Mouse (Mus musculus): ENCODE measurements around the gene Tmem255b. TPM values are rescaled to one million over a fixed set of nuclear protein-coding genes. Genes with fewer than 3 reads are reported as not detected.

Tmem255b gene
- polyA plus RNA-seq, 1 experiment from 2014 or later = 0.57 TPM

DNA sequence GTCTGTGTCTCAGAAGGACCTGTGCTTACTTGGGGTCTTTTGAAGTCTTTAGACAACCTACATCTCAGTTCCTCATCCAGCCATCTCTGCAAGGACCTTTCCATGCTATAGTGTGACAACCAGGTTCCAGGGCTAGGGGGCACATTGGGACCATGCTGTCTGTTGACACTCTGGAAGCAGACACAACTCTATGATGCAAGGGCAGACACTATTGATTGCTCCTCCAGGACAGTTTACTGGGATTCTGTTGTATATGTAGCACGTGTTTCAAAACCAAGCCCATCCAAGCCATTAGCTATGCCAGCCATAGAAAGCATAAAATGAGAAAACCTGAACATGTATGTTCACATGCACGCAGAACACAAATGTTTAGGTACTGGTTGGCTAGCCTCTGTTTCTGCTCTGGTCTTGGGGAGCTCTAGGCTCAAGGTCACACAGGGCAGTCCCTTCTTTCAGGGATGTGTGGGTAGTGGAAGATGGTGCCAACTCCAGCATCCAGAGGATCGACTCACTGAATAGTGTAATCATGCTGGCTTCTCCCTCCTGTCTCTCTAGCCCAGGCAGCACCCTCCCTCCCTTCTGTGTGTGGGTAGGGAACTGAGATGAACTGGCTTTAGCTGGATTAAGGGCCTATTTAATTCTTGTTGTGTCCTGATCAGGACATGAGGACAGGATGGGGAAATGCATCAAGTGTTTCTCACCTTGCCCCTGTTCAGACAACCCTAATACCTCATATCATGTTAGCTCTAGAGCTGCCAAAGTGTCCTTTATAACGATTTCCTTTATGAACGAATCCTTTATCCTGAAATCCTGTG is 78.8 kb downstream of the Tmem255b start:
- Histone ChIP-seq H3K36me3 (ENCODE audit: insufficient read depth, low read length) (no peaks in the 10 kb centered on the region), H3K9me3 (ENCODE audit: low read length) (no peaks in the 10 kb centered on the region), H3K27me3 (replicated peaks; ENCODE audit: insufficient read depth, low read length) (no peaks in the 10 kb centered on the region), H3K4me1 (ENCODE audit: insufficient read depth, low read depth, low read length) (peaks cover 9% of the 10 kb centered on the region; the same call in 1 of the 2 replicates), H3K4me2 (replicated peaks; ENCODE audit: low read depth, low read length) (no peak overlapping the region), H3K9ac (replicated peaks; ENCODE audit: low read depth) (no peak overlapping the region), H3K4me3 (ENCODE audit: low read depth, low read length) (no peak overlapping the region), H3K27ac (ENCODE audit: low read length) (no peak overlapping the region)
- ATAC-seq (no peak), DNase-seq (ENCODE audit: low spot score) (no peak)
- TF ChIP-seq CTCF (IDR thresholded peaks at IDR 0.05) (no peak), EP300 (IDR thresholded peaks at IDR 0.05) (no peak)
- 76% methylated on average over 5 of the region's 5 CpGs for WGBS

DNA sequence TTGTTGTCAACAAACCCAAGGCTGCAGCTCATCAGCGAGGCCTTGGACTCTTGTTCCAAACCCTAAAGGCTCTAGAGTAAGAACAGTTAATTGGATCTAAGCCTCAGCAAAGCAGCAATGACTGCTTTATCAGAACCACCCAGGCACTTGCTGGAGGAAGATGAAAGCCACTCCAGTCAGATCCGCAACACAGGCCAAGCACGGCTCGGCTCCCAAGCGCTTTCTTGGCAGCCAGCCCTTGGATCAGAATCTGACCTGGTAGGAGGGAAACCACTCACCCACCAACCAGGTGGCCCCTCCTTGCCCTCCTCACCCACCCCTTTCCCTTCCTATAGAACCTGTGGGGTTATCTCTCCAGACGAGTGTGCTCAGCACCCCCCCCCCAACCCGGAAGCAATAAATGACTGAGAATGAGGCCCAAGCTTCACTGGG is 81.0 kb downstream of the Tmem255b start:
- Histone ChIP-seq H3K4me1 (ENCODE audit: insufficient read depth, low read depth, low read length) (peaks cover 9% of the 10 kb centered on the region; the same call in 1 of the 2 replicates), H3K27me3 (replicated peaks; ENCODE audit: insufficient read depth, low read length) (no peaks in the 10 kb centered on the region), H3K27ac (ENCODE audit: low read length) (peak overlapping the region; percentile 60), H3K9ac (replicated peaks; ENCODE audit: low read depth) (no peak overlapping the region), H3K9me3 (ENCODE audit: low read length) (no peaks in the 10 kb centered on the region), H3K4me3 (ENCODE audit: low read depth, low read length) (no peak overlapping the region), H3K36me3 (ENCODE audit: insufficient read depth, low read length) (no peaks in the 10 kb centered on the region), H3K4me2 (replicated peaks; ENCODE audit: low read depth, low read length) (no peak overlapping the region)
- DNase-seq (ENCODE audit: low spot score) = peak; percentile 52
- no peak for TF ChIP-seq EP300 (IDR thresholded peaks at IDR 0.05)
- no peak for TF ChIP-seq CTCF (IDR thresholded peaks at IDR 0.05)
- peak; percentile 54 for ATAC-seq
- 39% methylated on average over 7 of the region's 7 CpGs for WGBS

- H3K9me3 ChIP-seq (ENCODE audit: low read length) = no peaks in the 10 kb centered on the region
- WGBS = 40% methylated on average over 5 of the region's 5 CpGs
- TF ChIP-seq EP300 (IDR thresholded peaks at IDR 0.05) (peak; percentile 63), CTCF (IDR thresholded peaks at IDR 0.05) (peak; percentile 23)
- no peaks in the 10 kb centered on the region for H3K36me3 ChIP-seq (ENCODE audit: insufficient read depth, low read length)
- ATAC-seq = peak; percentile 65
- no peak for DNase-seq (ENCODE audit: low spot score)
- H3K9ac ChIP-seq (replicated peaks; ENCODE audit: low read depth) = no peak overlapping the region
- H3K27me3 ChIP-seq (replicated peaks; ENCODE audit: insufficient read depth, low read length) = no peaks in the 10 kb centered on the region
- no peak overlapping the region for H3K4me2 ChIP-seq (replicated peaks; ENCODE audit: low read depth, low read length)
- H3K27ac ChIP-seq (ENCODE audit: low read length) = peak overlapping the region; percentile 60
- peaks cover 9% of the 10 kb centered on the region; the same call in 1 of the 2 replicates for H3K4me1 ChIP-seq (ENCODE audit: insufficient read depth, low read depth, low read length)
- no peak overlapping the region for H3K4me3 ChIP-seq (ENCODE audit: low read depth, low read length)
Observed at GRCm38 (mm10) chr8:13516728-13517127, 81.7 kb downstream of the Tmem255b start.

DNA sequence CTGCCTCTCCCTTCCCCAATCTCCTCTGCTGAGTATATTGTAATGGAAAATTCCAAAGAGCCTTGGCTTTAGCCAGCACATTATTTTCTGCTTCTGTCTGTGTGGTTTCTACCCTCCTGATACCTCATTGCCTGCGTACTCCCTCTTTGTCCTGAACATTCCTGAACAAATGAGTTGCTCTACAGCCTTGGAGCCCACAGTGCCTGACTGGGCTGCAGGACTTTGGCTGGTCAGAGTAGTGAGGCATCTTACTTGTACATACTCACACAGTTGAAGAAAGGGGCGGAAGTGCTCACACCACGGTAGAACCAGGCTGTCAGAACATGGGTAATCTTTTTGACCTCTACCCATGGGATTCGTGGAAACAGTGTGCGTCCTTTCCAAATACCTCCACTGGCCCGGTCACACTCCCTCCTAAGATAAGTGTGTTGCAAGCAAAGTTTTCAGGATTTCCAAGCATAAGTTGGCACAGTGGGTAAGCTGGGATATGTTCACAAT is 82.3 kb downstream of the Tmem255b start:
- ATAC-seq = peak; percentile 65
- Histone ChIP-seq H3K4me3 (ENCODE audit: low read depth, low read length) (no peak overlapping the region), H3K9me3 (ENCODE audit: low read length) (no peaks in the 10 kb centered on the region), H3K36me3 (ENCODE audit: insufficient read depth, low read length) (no peaks in the 10 kb centered on the region), H3K4me2 (replicated peaks; ENCODE audit: low read depth, low read length) (no peak overlapping the region), H3K4me1 (ENCODE audit: insufficient read depth, low read depth, low read length) (peaks cover 9% of the 10 kb centered on the region; the same call in 1 of the 2 replicates), H3K9ac (replicated peaks; ENCODE audit: low read depth) (no peak overlapping the region), H3K27me3 (replicated peaks; ENCODE audit: insufficient read depth, low read length) (no peaks in the 10 kb centered on the region), H3K27ac (ENCODE audit: low read length) (peak overlapping the region; percentile 60)
- TF ChIP-seq CTCF (IDR thresholded peaks at IDR 0.05) (no peak), EP300 (IDR thresholded peaks at IDR 0.05) (no peak)
- WGBS = 58% methylated on average over 6 of the region's 6 CpGs
- DNase-seq (ENCODE audit: low spot score) = no peak

Other genes with a start within 250 kb of the Tmem255b start
- 2.0 and 2.5 TPM in 2 replicates for gene Grtp1, start 234.6 kb upstream of the Tmem255b start, polyA plus RNA-seq (2015; fragmentation: Nextera tagmentation; extraction: Ambion mirVana)
- 0.93 and 1.0 TPM in 2 replicates for gene Adprhl1, start 181.0 kb upstream of the Tmem255b start, polyA plus RNA-seq (2015; fragmentation: Nextera tagmentation; extraction: Ambion mirVana)
- gene Dcun1d2, start 147.1 kb upstream of the Tmem255b start, polyA plus RNA-seq (2015; fragmentation: Nextera tagmentation; extraction: Ambion mirVana) = 14.5 TPM in 2 replicates
- gene Tmco3, start 147.0 kb upstream of the Tmem255b start, polyA plus RNA-seq (2015; fragmentation: Nextera tagmentation; extraction: Ambion mirVana) = 26.1 and 30.3 TPM in 2 replicates
- 45.4 and 50.2 TPM in 2 replicates for gene Tfdp1, start 96.4 kb upstream of the Tmem255b start, polyA plus RNA-seq (2015; fragmentation: Nextera tagmentation; extraction: Ambion mirVana)
- not detected in 2 replicates for gene Atp4b, start 38.4 kb upstream of the Tmem255b start, polyA plus RNA-seq (2015; fragmentation: Nextera tagmentation; extraction: Ambion mirVana)
- not detected in 2 replicates for gene Grk1, start 30.1 kb upstream of the Tmem255b start, polyA plus RNA-seq (2015; fragmentation: Nextera tagmentation; extraction: Ambion mirVana)
- gene Gas6, start 59.3 kb downstream of the Tmem255b start, polyA plus RNA-seq (2015; fragmentation: Nextera tagmentation; extraction: Ambion mirVana) = 177 and 201 TPM in 2 replicates
- gene 1700029H14Rik, start 127.3 kb downstream of the Tmem255b start, polyA plus RNA-seq (2015; fragmentation: Nextera tagmentation; extraction: Ambion mirVana) = not detected in 2 replicates
- gene Rasa3, start 242.4 kb downstream of the Tmem255b start, polyA plus RNA-seq (2015; fragmentation: Nextera tagmentation; extraction: Ambion mirVana) = 28.5 and 28.6 TPM in 2 replicates